Mouse (Mus musculus) testis, adult 2 months (tissue): ENCODE results near the gene Rhbdf1. TPM values are rescaled to one million over a fixed set of nuclear protein-coding genes. Genes with fewer than 3 reads are reported as not detected.

Source experiments
- H3K27ac ChIP-seq: fragments of 200-500 bp; 2 replicates; pipeline ENCODE4 v1.5.1; 2012; ENCODE audit warnings: low read depth, low read length; ENCODE audit not compliant: control insufficient read depth, insufficient read depth
- H3K27me3 ChIP-seq: fragments of 200-500 bp; 2 replicates; pipeline ENCODE4 v1.6.1; 2012; ENCODE audit warnings: mild to moderate bottlenecking, low read length, moderate library complexity; ENCODE audit not compliant: control insufficient read depth, insufficient read depth
- H3K36me3 ChIP-seq: fragments of 200-500 bp; 2 replicates; pipeline ENCODE4 v1.6.1; 2012; ENCODE audit warnings: mild to moderate bottlenecking, low read length; ENCODE audit not compliant: control insufficient read depth, insufficient read depth
- H3K4me1 ChIP-seq: fragments of 200-500 bp; 2 replicates; pipeline ENCODE4 v1.6.1; 2012; ENCODE audit warnings: low read length; ENCODE audit not compliant: control insufficient read depth, insufficient read depth
- H3K4me3 ChIP-seq: fragments of 200-500 bp; 2 replicates; pipeline ENCODE4 v1.5.1; 2012; ENCODE audit warnings: low read depth, mild to moderate bottlenecking, low read length, moderate library complexity, mixed read lengths; ENCODE audit not compliant: control insufficient read depth
- CTCF ChIP-seq: fragments of 200-500 bp; IDR thresholded peaks from 2 replicates; pipeline ENCODE4 v1.5.1; 2012; ENCODE audit warnings: low read depth, mild to moderate bottlenecking, inconsistent platforms, low read length, moderate library complexity; ENCODE audit not compliant: control insufficient read depth, insufficient read depth, insufficient replicate concordance
- POLR2A ChIP-seq: fragments of 200-500 bp; IDR thresholded peaks from 2 replicates; pipeline ENCODE4 v1.6.1; 2012; ENCODE audit warnings: low read depth, mild to moderate bottlenecking, inconsistent platforms, low read length, moderate library complexity; ENCODE audit not compliant: control insufficient read depth
- polyA plus RNA-seq: library from polyadenylated mRNA; depleted of rRNA; stranded (reverse); fragments of >200 nt; gene quantifications from 2 replicates; pipeline ENCODE4 v1.2.3, GENCODE M21; 2012; rRNA removed

The Rhbdf1 gene
- polyA plus RNA-seq, 1 experiment: 9.5 TPM

GRCm38 (mm10) chr11:32161922-32162804, 59.9 kb downstream of the Rhbdf1 start:
- TF ChIP-seq CTCF (peak; percentile 94), POLR2A (no peak)
- no peaks in the 10 kb centered on the region for H3K36me3 ChIP-seq
- peak overlapping the region; percentile 23 for H3K4me3 ChIP-seq
- no peak overlapping the region for H3K27ac ChIP-seq
- H3K27me3 ChIP-seq: no peaks in the 10 kb centered on the region
- H3K4me1 ChIP-seq: peaks cover 3% of the 10 kb centered on the region; the same call in 1 of the 2 replicates

DNA sequence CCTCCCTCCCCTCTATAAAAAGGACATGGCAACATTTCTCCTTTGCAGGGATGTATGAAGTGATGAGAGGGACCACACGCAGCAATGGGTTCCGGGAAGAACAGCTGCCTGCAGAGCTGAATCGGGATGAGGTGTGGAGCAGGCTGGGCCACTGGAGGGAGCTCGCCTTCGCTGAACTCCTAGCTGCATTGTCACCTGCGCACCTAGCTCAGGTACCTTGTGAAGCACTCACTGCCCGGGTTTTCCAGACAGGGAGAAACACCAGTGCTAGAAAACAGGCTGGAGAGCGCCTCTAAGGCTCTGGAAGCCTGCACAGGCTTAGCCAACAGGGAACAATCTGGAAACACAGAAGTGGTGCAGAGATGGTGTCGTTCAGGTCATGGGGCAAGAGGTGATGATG, 60.6 kb downstream of the Rhbdf1 start:
- no peak for TF ChIP-seq POLR2A
- TF ChIP-seq CTCF: peak; percentile 12; the same call in 1 of the 2 replicates
- H3K27ac ChIP-seq: no peak overlapping the region
- H3K4me3 ChIP-seq: no peak overlapping the region

DNA sequence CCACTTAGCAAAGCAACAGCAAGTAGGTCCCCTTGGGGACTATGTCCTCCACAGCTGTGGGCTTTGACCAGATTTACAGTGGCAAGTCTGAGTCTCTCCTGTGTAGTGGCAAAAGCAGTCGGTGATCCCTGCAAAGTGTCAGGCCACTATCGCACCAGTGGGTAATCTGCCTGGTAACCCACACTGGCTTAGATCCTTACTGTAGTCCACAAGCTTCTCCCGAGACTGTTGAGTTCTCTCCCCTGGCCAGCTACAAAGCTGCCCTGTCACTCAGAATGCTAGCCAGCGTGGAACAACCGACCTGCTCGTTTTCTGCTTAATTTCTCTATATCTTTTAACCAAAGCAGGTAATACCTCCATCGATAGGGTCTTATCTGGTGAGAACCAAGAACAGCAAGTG, 61.8 kb downstream of the Rhbdf1 start:
- no peaks in the 10 kb centered on the region for H3K36me3 ChIP-seq
- no peak overlapping the region for H3K27ac ChIP-seq
- no peak for TF ChIP-seq CTCF
- TF ChIP-seq POLR2A: no peak
- peaks cover 3% of the 10 kb centered on the region; the same call in 1 of the 2 replicates for H3K4me1 ChIP-seq
- H3K27me3 ChIP-seq: no peaks in the 10 kb centered on the region
- H3K4me3 ChIP-seq: no peak overlapping the region

More for the DNA sequence above, 60.6 kb downstream of the Rhbdf1 start:
- Histone ChIP-seq H3K27me3 (no peaks in the 10 kb centered on the region), H3K4me1 (peaks cover 3% of the 10 kb centered on the region; the same call in 1 of the 2 replicates), H3K36me3 (no peaks in the 10 kb centered on the region)

Other genes with a start within 250 kb of the Rhbdf1 start
- gene Nsg2, start 221.8 kb downstream of the Rhbdf1 start, polyA plus RNA-seq: 0.07 and 0.10 TPM in 2 replicates
- gene Il9r, start 22.0 kb downstream of the Rhbdf1 start, polyA plus RNA-seq: 1.6 and 2.1 TPM in 2 replicates
- gene Snrnp25, start 16.9 kb downstream of the Rhbdf1 start, polyA plus RNA-seq: 38.8 and 39.6 TPM in 2 replicates
- 16.3 and 16.4 TPM in 2 replicates for gene Mpg, start 4.2 kb upstream of the Rhbdf1 start, polyA plus RNA-seq
- gene Nprl3, start 45.4 kb upstream of the Rhbdf1 start, polyA plus RNA-seq: 61.4 and 62.8 TPM in 2 replicates
- not detected in 2 replicates for gene Hba-x, start 54.1 kb upstream of the Rhbdf1 start, polyA plus RNA-seq
- 39.8 and 41.7 TPM in 2 replicates for gene Hba-a1, start 61.2 kb upstream of the Rhbdf1 start, polyA plus RNA-seq
- gene Hbq1b, start 64.7 kb upstream of the Rhbdf1 start, polyA plus RNA-seq: not detected in 2 replicates
- gene Hba-a2, start 74.2 kb upstream of the Rhbdf1 start, polyA plus RNA-seq: 88.0 and 93.8 TPM in 2 replicates
- gene Hbq1a, start 77.8 kb upstream of the Rhbdf1 start, polyA plus RNA-seq: not detected in 2 replicates
- gene Sh3pxd2b, start 125.5 kb upstream of the Rhbdf1 start, polyA plus RNA-seq: 0.37 and 0.48 TPM in 2 replicates
- 109 and 120 TPM in 2 replicates for gene Ubtd2, start 233.1 kb upstream of the Rhbdf1 start, polyA plus RNA-seq